Comparison of ENCODE assay signal across 20 mouse cellular contexts in genomic region chr13:109655390-109655789, GRCm38 (mm10).
A peak's percentile ranks its signal among the peaks of the same experiment; 100 is the strongest.
DNase-seq lines count a peak whose midpoint lies in the region; ATAC-seq and TF ChIP-seq lines count a peak whose summit lies in the region.
"Had no signal": no experiment of that assay in that cellular context is flagged by ENCODE, and none has a peak within 500 bp of the region (broad histone marks: within the 10 kb centered on the region; RNA-seq: fewer than 3 reads in every experiment).

No protein-coding gene starts in this region.

- ATAC-seq in hindbrain, embryonic 14.5 days (ENCODE audit: low FRiP score): 0 out of 2 replicates have a peak, but pooled peaks have one; percentile 37
- no peak for ATAC-seq in hindbrain, embryonic 11.5 days (ENCODE audit: low FRiP score)
- peak; percentile 37; the same call in 1 of the 2 replicates for ATAC-seq in neural tube, embryonic 15.5 days (ENCODE audit: low FRiP score)
- ATAC-seq: forebrain, embryonic 13.5 days; forebrain, postnatal 0 days; intestine, embryonic 16.5 days had no signal

- H3K4me3 ChIP-seq in hindbrain, embryonic 14.5 days (replicated peaks; ENCODE audit: low read length): no peak overlapping the region
- H3K4me3 ChIP-seq in hindbrain, embryonic 11.5 days (ENCODE audit: low read depth, low read length): no peak overlapping the region
- H3K4me3 ChIP-seq in brown adipose tissue, adult 24 weeks (ENCODE audit: insufficient read depth, low read depth, low read length): no peak overlapping the region
- H3K4me3 ChIP-seq in neural tube, embryonic 15.5 days (replicated peaks): no peak overlapping the region
- H3K4me3 ChIP-seq: embryonic facial prominence, embryonic 12.5 days; forebrain, embryonic 13.5 days; heart, adult 2 months; heart, embryonic 15.5 days had no signal

- no peaks in the 10 kb centered on the region for H3K27me3 ChIP-seq in hindbrain, embryonic 14.5 days (ENCODE audit: control insufficient read depth, insufficient read depth, low read length)
- H3K27me3 ChIP-seq in hindbrain, embryonic 11.5 days (ENCODE audit: control insufficient read depth, insufficient read depth, low read length): no peaks in the 10 kb centered on the region
- H3K27me3 ChIP-seq in neural tube, embryonic 15.5 days (replicated peaks): no peaks in the 10 kb centered on the region
- H3K27me3 ChIP-seq: forebrain, embryonic 13.5 days; heart, embryonic 15.5 days had no signal

- no peaks in the 10 kb centered on the region for H3K36me3 ChIP-seq in hindbrain, embryonic 14.5 days (replicated peaks; ENCODE audit: control insufficient read depth, insufficient read depth)
- no peaks in the 10 kb centered on the region for H3K36me3 ChIP-seq in hindbrain, embryonic 11.5 days (ENCODE audit: control insufficient read depth, insufficient read depth, low read length)
- no peaks in the 10 kb centered on the region for H3K36me3 ChIP-seq in neural tube, embryonic 15.5 days
- H3K36me3 ChIP-seq: embryonic facial prominence, embryonic 12.5 days; heart, embryonic 15.5 days had no signal

- intact Hi-C loops in heart, postnatal 25 days (cut with DNase I): no loop called here

- H3K9ac ChIP-seq in hindbrain, embryonic 14.5 days: no peak overlapping the region
- H3K9ac ChIP-seq in hindbrain, embryonic 11.5 days (ENCODE audit: low read depth, low read length): no peak overlapping the region
- H3K9ac ChIP-seq in neural tube, embryonic 15.5 days (replicated peaks): no peak overlapping the region
- H3K9ac ChIP-seq: embryonic facial prominence, embryonic 12.5 days; forebrain, embryonic 13.5 days; forebrain, postnatal 0 days; heart, embryonic 15.5 days had no signal

- no peaks in the 10 kb centered on the region for H3K9me3 ChIP-seq in hindbrain, embryonic 14.5 days (ENCODE audit: control insufficient read depth, low read length)
- H3K9me3 ChIP-seq in hindbrain, embryonic 11.5 days (ENCODE audit: control insufficient read depth, low read length): no peaks in the 10 kb centered on the region
- no peaks in the 10 kb centered on the region for H3K9me3 ChIP-seq in neural tube, embryonic 15.5 days (replicated peaks)
- H3K9me3 ChIP-seq: embryonic facial prominence, embryonic 12.5 days; forebrain, embryonic 13.5 days; heart, embryonic 15.5 days had no signal

- no peaks in the 10 kb centered on the region for H3K4me1 ChIP-seq in hindbrain, embryonic 14.5 days (replicated peaks; ENCODE audit: control insufficient read depth, insufficient read depth, low read length)
- H3K4me1 ChIP-seq in hindbrain, embryonic 11.5 days (replicated peaks; ENCODE audit: control insufficient read depth, insufficient read depth, low read length): no peaks in the 10 kb centered on the region
- peaks cover 19% of the 10 kb centered on the region for H3K4me1 ChIP-seq in brown adipose tissue, adult 24 weeks (ENCODE audit: control insufficient read depth, insufficient read depth, insufficient read length, low read length)
- H3K4me1 ChIP-seq in neural tube, embryonic 15.5 days: no peaks in the 10 kb centered on the region
- H3K4me1 ChIP-seq: forebrain, embryonic 13.5 days had no signal

- WGBS in hindbrain, embryonic 14.5 days: 50% methylated on average over 3 of the region's 3 CpGs
- WGBS in hindbrain, embryonic 11.5 days: 62% methylated on average over 3 of the region's 3 CpGs
- WGBS in neural tube, embryonic 15.5 days: 44% methylated on average over 3 of the region's 3 CpGs

- DNase-seq in hindbrain, embryonic 14.5 days (ENCODE audit: low spot score): peak; percentile 57
- no peak for DNase-seq in hindbrain, embryonic 11.5 days (ENCODE audit: low spot score)
- DNase-seq in brain, embryonic 14.5 days (ENCODE audit: low read depth): peak; percentile 48
- DNase-seq in heart, postnatal 25 days (ENCODE audit: low spot score): no peak
- DNase-seq: adrenal gland, adult 2 months; adrenal gland, postnatal 25 days; cerebellum, adult 11 months; cerebellum, adult 9-10 months; cerebellum, postnatal 25 days; forebrain, postnatal 0 days; gastrocnemius, postnatal 14 days; heart, adult 2 months; heart, postnatal 14 days had no signal

- no peak for TF ChIP-seq POLR2A in brain, embryonic 14.5 days (IDR thresholded peaks at IDR 0.05; ENCODE audit: borderline replicate concordance, extremely low read depth, insufficient read depth, insufficient read length, poor library complexity, severe bottlenecking)

- H3K27ac ChIP-seq in hindbrain, embryonic 14.5 days: no peak overlapping the region
- no peak overlapping the region for H3K27ac ChIP-seq in hindbrain, embryonic 11.5 days (ENCODE audit: low read depth, low read length)
- H3K27ac ChIP-seq in brown adipose tissue, adult 24 weeks (replicated peaks; ENCODE audit: low read depth, low read length): 0 out of 2 replicates have a peak overlapping the region, but pooled peaks have one; percentile 29
- peak overlapping the region; percentile 45; the same call in 1 of the 2 replicates for H3K27ac ChIP-seq in neural tube, embryonic 15.5 days (replicated peaks)
- H3K27ac ChIP-seq: embryonic facial prominence, embryonic 12.5 days; forebrain, embryonic 13.5 days; heart, adult 2 months; heart, embryonic 15.5 days had no signal

- TF ChIP-seq CTCF in brain, embryonic 14.5 days (IDR thresholded peaks at IDR 0.05; ENCODE audit: borderline replicate concordance, extremely low read depth, insufficient read depth, insufficient read length): no peak

- no peak overlapping the region for H3K4me2 ChIP-seq in hindbrain, embryonic 14.5 days (replicated peaks)
- no peak overlapping the region for H3K4me2 ChIP-seq in hindbrain, embryonic 11.5 days (replicated peaks; ENCODE audit: low read depth, low read length)
- no peak overlapping the region for H3K4me2 ChIP-seq in neural tube, embryonic 15.5 days
- H3K4me2 ChIP-seq: embryonic facial prominence, embryonic 12.5 days; forebrain, embryonic 13.5 days; heart, embryonic 11.5 days; heart, embryonic 15.5 days had no signal

Comparison
In these comparisons a context has a peak if more than half of its experiments do, and no peak if none do; other contexts are left out.
1. DNase-seq: peak in hindbrain, embryonic 14.5 days (single experiment) and brain, embryonic 14.5 days (single experiment); none in hindbrain, embryonic 11.5 days (single experiment) and heart, postnatal 25 days (single experiment).
2. H3K27ac ChIP-seq: peak in brown adipose tissue, adult 24 weeks (single experiment) and neural tube, embryonic 15.5 days (single experiment); none in hindbrain, embryonic 14.5 days (single experiment) and hindbrain, embryonic 11.5 days (single experiment).